Mouse (Mus musculus): ENCODE data around the gene Tmc3.

GRCm38 (mm10) chr7:83667936-83668645, 83.4 kb downstream of the Tmc3 start:
- no peak for TF ChIP-seq ZC3H11A (IDR thresholded peaks at IDR 0.05; ENCODE audit: borderline replicate concordance, low read depth, low read length)
- no peak for TF ChIP-seq ZNF384 (IDR thresholded peaks at IDR 0.05; ENCODE audit: low read depth, low read length)
- TF ChIP-seq CHD2 (IDR thresholded peaks at IDR 0.05; ENCODE audit: low read depth, low read length), result no peak
- TF ChIP-seq MAFK (IDR thresholded peaks at IDR 0.05; ENCODE audit: insufficient read depth, low read depth, low read length), result no peak
